Mouse (Mus musculus) small intestine, adult 2 months (tissue): Measurements from ENCODE around the gene Ovol2.

ENCODE experiments used
- CTCF ChIP-seq: fragments of 200-500 bp; IDR thresholded peaks from 2 replicates; pipeline ENCODE4 v1.5.1; 2012; ENCODE audit warnings: low read depth, mild to moderate bottlenecking, control low read depth, inconsistent platforms, low read length, moderate library complexity, mixed read lengths; ENCODE audit not compliant: insufficient replicate concordance, insufficient read length; ENCODE audit errors: extremely low read depth
- POLR2A ChIP-seq: fragments of 200-500 bp; IDR thresholded peaks from 2 replicates; pipeline ENCODE4 v1.6.1; 2012; ENCODE audit warnings: low read depth, mild to moderate bottlenecking, control low read depth, inconsistent platforms, low read length, moderate library complexity

GRCm38 (mm10) chr2:144279742-144280141 is 52.2 kb downstream of the Ovol2 start:
- TF ChIP-seq CTCF (no peak), POLR2A (no peak)
